Mouse (Mus musculus): ENCODE measurements around the gene Etfdh. TPM values are rescaled to one million over a fixed set of nuclear protein-coding genes. Genes with fewer than 3 reads are reported as not detected.
"Not testable (repeated sequence)": the region's sequence is repeated elsewhere in the genome, so short reads cannot be mapped to it uniquely, and the experiment has no call there.

Etfdh gene
- polyA plus RNA-seq, 1 experiment from 2014 or later, result 41.1 TPM

DNA sequence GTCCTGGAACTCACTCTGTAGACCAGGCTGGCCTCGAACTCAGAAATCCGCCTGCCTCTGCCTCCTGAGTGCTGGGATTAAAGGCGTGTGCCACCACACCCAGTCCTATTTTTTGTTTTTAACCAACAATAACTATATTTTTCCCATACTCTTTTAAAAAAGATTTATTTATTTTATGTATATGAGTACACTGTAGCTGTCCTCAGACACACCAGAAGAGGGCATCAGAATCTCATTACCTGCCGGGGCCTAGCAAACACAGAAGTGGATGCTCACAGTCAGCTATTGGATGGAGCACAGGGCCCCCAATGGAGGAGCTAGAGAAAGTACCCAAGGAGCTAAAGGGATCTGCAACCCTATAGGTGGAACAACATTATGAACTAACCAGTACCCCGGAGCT, 55.9 kb downstream of the Etfdh start:
- not testable (repeated sequence) for H3K9me3 ChIP-seq; H3K36me3 ChIP-seq (replicated peaks); DNase-seq (ENCODE audit: extremely low spot score, low spot score); H3K27ac ChIP-seq; H3K27me3 ChIP-seq (ENCODE audit: poor library complexity, severe bottlenecking); H3K4me3 ChIP-seq
- 93% methylated on average over 5 of the region's 5 CpGs for WGBS
- H3K4me1 ChIP-seq, result peaks cover 19% of the 10 kb centered on the region

DNA sequence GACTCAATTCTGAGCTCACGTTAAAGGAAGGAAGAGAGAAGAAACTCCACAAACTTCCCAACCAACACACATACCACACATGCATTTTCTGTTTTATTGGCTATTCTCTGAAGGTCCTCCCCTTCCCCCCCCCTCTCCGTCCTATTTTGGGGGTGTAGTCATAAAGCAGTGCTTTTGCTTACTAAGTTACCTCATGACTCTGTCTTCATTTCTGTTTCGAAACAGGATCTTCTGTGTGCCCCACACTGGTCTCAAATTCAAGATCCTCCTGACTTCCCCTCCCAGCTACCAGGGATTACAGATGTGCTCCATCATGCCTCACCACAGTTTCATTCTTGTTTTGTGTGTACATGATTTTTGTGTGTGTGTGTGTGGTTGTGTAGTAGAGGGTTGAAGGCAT, 56.9 kb downstream of the Etfdh start:
- H3K27ac ChIP-seq, result no peak overlapping the region
- H3K4me1 ChIP-seq, result peaks cover 26% of the 10 kb centered on the region
- H3K9me3 ChIP-seq, result no peaks in the 10 kb centered on the region
- no peaks in the 10 kb centered on the region for H3K27me3 ChIP-seq (ENCODE audit: poor library complexity, severe bottlenecking)
- no peak overlapping the region for H3K4me3 ChIP-seq
- no peak for DNase-seq (ENCODE audit: extremely low spot score, low spot score)
- 71% methylated on average over 3 of the region's 3 CpGs for WGBS
- H3K36me3 ChIP-seq (replicated peaks), result no peaks in the 10 kb centered on the region

- no peaks in the 10 kb centered on the region for H3K27me3 ChIP-seq (ENCODE audit: poor library complexity, severe bottlenecking)
- peaks cover 27% of the 10 kb centered on the region for H3K4me1 ChIP-seq
- H3K4me3 ChIP-seq, result no peak overlapping the region
- 86% methylated on average over 3 of the region's 3 CpGs for WGBS
- H3K36me3 ChIP-seq (replicated peaks), result no peaks in the 10 kb centered on the region
- H3K27ac ChIP-seq, result no peak overlapping the region
- no peaks in the 10 kb centered on the region for H3K9me3 ChIP-seq
- DNase-seq (ENCODE audit: extremely low spot score, low spot score), result no peak
Observed at GRCm38 (mm10) chr3:79569351-79569681, 60.0 kb downstream of the Etfdh start.

DNA sequence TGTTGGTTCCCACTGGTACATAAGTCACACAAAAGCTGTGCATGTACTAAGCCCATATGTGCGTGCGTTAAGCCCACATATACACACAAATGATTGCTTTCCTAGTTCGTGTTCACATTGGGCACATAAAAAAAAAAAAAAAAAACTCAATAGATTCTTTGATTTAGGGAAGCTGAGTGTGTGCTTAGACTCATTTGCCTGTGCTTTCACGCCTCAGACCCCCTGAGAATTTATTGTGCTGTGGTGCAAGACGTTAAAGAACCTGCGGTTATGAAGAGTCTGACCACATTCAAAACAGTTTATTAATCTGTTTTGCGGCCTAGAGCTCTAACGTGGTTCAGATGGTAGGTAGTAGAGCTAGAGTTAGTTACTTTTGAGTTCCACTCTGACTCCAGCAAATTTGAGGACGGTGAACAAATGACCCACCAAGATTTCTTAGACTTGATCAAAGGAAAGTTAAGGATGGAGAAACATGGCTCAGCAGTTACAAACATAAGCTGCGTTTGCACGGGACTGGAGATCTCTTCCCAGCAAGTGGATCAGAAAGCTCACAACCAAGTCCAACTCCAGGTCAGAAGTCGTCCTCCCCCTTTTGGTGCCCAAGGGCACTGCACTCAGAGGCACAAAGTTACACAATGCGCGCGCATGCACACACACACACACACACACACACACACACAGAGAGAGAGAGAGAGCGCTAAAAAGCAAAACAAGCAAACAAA, 60.5 kb downstream of the Etfdh start:
- Histone ChIP-seq H3K4me3 (peak overlapping the region; percentile 87), H3K36me3 (replicated peaks) (no peaks in the 10 kb centered on the region), H3K27me3 (ENCODE audit: poor library complexity, severe bottlenecking) (no peaks in the 10 kb centered on the region), H3K27ac (peak overlapping the region; percentile 92; the same call in 1 of the 2 replicates), H3K4me1 (peaks cover 27% of the 10 kb centered on the region), H3K9me3 (no peaks in the 10 kb centered on the region)
- WGBS, result 88% methylated on average over 16 of the region's 16 CpGs
- DNase-seq (ENCODE audit: extremely low spot score, low spot score), result no peak

DNA sequence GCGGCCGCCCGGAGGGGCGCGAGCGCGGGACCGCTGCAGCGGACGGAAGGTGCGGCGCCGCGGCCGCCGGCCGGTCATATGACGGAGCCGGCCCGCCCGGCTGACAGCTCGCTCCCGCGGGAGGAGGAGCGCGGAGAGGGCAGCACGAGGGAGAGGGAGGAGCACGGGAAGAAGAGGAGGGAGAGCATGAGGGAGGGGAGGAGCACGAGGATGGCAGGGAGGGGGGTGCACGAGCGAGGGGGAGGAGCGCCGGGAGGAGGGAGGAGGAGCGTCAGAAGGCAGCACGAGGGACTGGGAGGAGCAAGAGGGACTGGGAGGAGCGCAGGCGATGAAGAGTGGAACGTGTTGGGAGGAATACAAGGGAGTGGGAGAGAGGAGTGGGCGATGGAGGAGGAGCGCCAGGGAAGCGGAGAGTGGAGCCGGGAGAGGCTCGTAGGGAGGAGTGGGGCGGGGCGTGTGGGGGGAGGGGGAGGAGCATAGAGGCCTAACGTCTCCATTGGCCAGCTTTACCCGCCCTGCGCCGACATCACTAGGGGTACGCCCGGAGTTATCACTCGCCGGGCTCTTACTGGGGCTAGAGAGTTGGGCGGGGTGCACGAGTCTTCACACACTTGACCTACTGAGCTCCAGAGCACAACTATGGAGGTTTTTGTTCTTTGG, 61.5 kb downstream of the Etfdh start, which contains the start of gene Fnip2:
Gene Fnip2, minus strand, starts transcription at position 94 of the 660 bp plus-strand sequence.
- Histone ChIP-seq H3K4me1 (peaks cover 27% of the 10 kb centered on the region), H3K4me3 (peak within 1 kb of the TSS; percentile 87), H3K36me3 (replicated peaks) (no peaks in the 10 kb centered on the region), H3K9me3 (no peaks in the 10 kb centered on the region), H3K27ac (peak within 1 kb of the TSS; percentile 92), H3K27me3 (ENCODE audit: poor library complexity, severe bottlenecking) (no peaks in the 10 kb centered on the region)
- WGBS, result under 1% methylated on average over 54 of the region's 55 CpGs
- peak; percentile 96 for DNase-seq (ENCODE audit: extremely low spot score, low spot score)

DNA sequence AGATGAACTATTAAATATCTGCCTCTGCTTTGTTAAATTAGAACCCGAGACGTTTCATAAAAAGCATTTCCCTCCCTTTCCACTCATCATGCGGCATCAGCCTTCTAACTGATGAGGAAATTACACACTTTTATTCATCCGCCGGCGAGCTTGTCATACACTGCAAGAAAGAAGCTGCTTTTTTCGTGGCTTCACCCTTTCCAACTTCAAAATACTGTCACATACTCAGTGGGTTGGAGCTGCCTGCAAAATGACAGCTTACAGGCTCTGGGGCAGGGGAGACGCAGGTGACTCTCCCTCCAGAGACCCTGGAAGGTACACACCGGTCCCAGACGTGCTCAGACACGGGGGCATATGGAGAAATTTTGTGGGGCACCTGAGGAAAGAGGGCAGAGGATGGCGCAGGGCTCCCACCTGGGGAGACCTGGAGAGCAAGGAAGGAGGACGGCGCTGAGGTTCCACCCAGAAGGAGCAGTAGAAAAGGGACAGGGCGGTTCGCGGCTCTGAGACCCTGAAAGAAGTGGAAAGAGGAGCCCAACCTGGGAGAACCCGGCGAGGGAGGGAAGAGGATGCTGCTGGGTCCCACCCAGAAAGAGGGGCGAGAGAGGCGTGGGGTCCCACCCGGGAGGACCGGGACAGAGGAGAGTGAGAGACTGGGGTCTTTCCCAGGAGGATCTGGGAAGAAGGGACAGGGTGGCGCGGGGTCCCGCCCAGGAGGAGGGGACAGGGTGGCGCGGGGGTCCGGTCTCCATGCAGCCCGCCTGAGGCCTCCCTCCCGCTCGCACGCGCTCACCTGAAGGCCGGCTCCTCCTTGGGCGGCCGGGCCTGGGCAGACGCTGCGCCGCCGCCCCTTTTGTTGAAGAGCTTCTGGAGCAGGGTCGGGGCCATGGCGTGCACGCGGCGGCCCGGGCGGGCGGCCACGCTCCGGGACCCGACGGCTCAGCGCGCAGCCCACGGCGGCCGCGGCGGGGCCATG, 62.3 kb downstream of the Etfdh start:
- DNase-seq (ENCODE audit: extremely low spot score, low spot score), result peak; percentile 60
- Histone ChIP-seq H3K9me3 (no peaks in the 10 kb centered on the region), H3K4me1 (peaks cover 31% of the 10 kb centered on the region), H3K4me3 (peak overlapping the region; percentile 87), H3K36me3 (replicated peaks) (no peaks in the 10 kb centered on the region), H3K27me3 (ENCODE audit: poor library complexity, severe bottlenecking) (no peaks in the 10 kb centered on the region), H3K27ac (peak overlapping the region; percentile 92)
- WGBS, result 3% methylated on average over 59 of the region's 60 CpGs

DNA sequence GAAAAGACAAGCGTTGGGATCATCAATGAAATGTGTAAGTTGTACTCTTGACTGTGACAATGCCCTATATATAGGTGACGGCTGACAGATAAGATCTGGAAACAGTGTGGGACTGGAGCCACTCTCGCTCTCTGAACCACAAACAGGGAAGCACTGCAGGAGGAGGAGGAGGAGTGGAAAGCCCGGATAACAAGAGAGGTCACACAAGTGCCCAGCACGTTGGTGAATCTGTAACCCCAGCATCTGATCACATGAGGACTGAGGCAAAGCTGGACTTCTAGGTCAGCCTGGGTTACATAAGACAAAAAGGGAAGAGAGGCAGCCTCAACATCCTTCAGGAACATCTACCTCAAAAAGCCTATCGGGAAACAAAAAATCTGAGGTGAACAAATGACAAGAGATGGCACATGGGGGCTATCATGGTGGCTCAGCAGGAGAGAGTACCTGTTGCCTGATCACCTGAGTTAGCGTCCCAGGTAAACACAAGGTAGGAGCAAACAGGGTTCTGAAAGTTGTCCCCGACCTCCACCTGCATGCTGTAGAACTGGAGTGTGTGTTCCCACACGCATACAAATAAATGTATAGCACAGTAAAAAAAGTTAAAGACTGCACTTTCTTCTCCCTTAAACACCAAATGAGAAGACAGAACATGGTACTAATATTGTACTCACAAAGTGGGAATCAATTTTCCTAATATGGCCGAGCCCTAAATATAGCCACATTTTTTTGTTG, 64.3 kb downstream of the Etfdh start:
- Histone ChIP-seq H3K36me3 (replicated peaks) (no peaks in the 10 kb centered on the region), H3K27ac (no peak overlapping the region), H3K27me3 (ENCODE audit: poor library complexity, severe bottlenecking) (no peaks in the 10 kb centered on the region), H3K9me3 (no peaks in the 10 kb centered on the region), H3K4me3 (no peak overlapping the region), H3K4me1 (peaks cover 34% of the 10 kb centered on the region)
- DNase-seq (ENCODE audit: extremely low spot score, low spot score), result no peak
- 86% methylated on average over 10 of the region's 10 CpGs for WGBS

GRCm38 (mm10) chr3:79563511-79563910, 65.8 kb downstream of the Etfdh start:
- no peak overlapping the region for H3K27ac ChIP-seq
- 78% methylated on average over 2 of the region's 2 CpGs for WGBS
- H3K4me3 ChIP-seq, result no peak overlapping the region
- H3K36me3 ChIP-seq (replicated peaks), result peaks cover 6% of the 10 kb centered on the region; the same call in 1 of the 2 replicates
- peaks cover 34% of the 10 kb centered on the region for H3K4me1 ChIP-seq
- H3K9me3 ChIP-seq, result no peaks in the 10 kb centered on the region
- H3K27me3 ChIP-seq (ENCODE audit: poor library complexity, severe bottlenecking), result no peaks in the 10 kb centered on the region
- DNase-seq (ENCODE audit: extremely low spot score, low spot score), result no peak

DNA sequence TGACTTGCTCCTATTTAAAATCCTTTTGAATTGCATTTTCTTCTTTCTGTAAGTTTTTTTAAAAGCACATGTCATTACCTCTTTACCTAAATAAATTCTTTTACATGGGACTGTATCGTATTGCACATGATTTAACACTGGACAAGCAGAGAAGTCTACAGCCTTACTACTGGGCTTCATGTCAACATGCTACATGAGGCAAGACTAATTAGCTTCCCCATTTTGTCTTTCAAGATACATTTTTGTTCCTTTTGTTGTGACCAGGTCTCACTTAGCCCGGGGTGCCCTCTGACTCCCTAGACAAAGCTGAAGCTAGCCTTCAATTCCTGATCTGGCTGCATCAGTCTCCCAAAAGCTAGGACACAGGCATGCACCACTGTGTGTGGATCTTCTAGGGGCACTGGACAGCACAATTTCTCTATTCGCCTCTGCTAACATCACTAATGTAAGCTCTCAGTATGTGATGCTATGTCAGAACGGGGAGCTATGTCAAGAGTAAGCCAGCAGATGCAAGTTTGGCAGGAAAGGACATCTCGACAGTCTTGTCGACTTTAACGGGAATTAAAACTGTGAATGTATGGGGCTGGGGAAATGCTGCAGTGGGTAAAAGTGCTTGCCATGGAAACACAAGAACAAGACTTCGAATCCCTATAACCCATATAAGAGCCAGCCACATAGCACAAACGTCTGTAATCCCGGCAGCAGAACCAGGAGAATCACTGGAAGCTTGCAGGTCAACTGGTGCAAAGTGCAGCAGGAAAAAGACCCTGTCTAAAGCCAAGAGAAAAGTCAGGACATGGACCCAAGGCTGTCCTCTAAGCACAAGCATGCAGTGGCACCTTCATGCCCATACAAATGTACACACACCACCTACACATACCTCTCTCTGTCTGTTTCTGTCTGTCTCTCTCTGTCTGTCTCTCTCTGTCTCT, 67.2 kb downstream of the Etfdh start:
- H3K27ac ChIP-seq, result no peak overlapping the region
- H3K4me1 ChIP-seq, result peaks cover 22% of the 10 kb centered on the region
- WGBS, result 90% methylated on average over 10 of the region's 10 CpGs
- no peaks in the 10 kb centered on the region for H3K27me3 ChIP-seq (ENCODE audit: poor library complexity, severe bottlenecking)
- no peak overlapping the region for H3K4me3 ChIP-seq
- no peak for DNase-seq (ENCODE audit: extremely low spot score, low spot score)
- H3K9me3 ChIP-seq, result no peaks in the 10 kb centered on the region
- peaks cover 6% of the 10 kb centered on the region; the same call in 1 of the 2 replicates for H3K36me3 ChIP-seq (replicated peaks)

DNA sequence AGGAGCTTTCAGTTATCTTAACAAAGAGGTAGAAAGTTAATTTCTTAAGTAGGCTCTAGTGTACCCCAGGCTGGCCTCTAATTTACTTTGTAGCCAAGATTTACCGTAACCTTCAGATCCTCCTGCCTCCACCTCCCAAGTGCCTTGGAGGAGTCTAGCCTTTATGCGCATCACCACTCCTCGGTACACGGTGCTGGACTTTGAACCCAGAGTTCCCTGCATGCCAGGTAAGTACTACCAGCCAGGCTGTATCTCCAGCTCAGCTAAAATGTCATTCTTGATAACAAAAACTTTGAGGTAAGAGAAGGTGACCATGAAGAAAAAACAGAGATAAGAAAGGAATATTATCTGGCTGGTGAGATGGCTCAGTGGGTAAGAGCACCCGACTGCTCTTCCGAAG, 68.7 kb downstream of the Etfdh start:
- Histone ChIP-seq H3K36me3 (replicated peaks) (peaks cover 9% of the 10 kb centered on the region; the same call in 1 of the 2 replicates), H3K4me3 (no peak overlapping the region), H3K4me1 (peaks cover 8% of the 10 kb centered on the region), H3K27me3 (ENCODE audit: poor library complexity, severe bottlenecking) (no peaks in the 10 kb centered on the region), H3K27ac (no peak overlapping the region), H3K9me3 (no peaks in the 10 kb centered on the region)
- no peak for DNase-seq (ENCODE audit: extremely low spot score, low spot score)
- WGBS, result 97% methylated on average over 6 of the region's 6 CpGs

- Histone ChIP-seq H3K27me3 (ENCODE audit: poor library complexity, severe bottlenecking) (no peaks in the 10 kb centered on the region), H3K27ac (no peak overlapping the region), H3K36me3 (replicated peaks) (peaks cover 9% of the 10 kb centered on the region; the same call in 1 of the 2 replicates), H3K9me3 (no peaks in the 10 kb centered on the region), H3K4me1 (peaks cover 7% of the 10 kb centered on the region), H3K4me3 (no peak overlapping the region)
- DNase-seq (ENCODE audit: extremely low spot score, low spot score), result no peak
- WGBS, result 86% methylated on average over 5 of the region's 5 CpGs
Observed at GRCm38 (mm10) chr3:79559773-79560045, 69.6 kb downstream of the Etfdh start.

Measured in forebrain, embryonic 10.5 days (tissue).